Mouse (Mus musculus) midbrain, embryonic 15.5 days (tissue): ENCODE data around the gene 1600014C10Rik. TPM values are rescaled to one million over a fixed set of nuclear protein-coding genes. Genes with fewer than 3 reads are reported as not detected.

ENCODE experiments used
- ATAC-seq: fragments of 200-750 bp; cut with Nextera tagmentation; replicated peaks from 2 replicates; pipeline ENCODE4 v1.8.0; 2017; ENCODE audit warnings: moderate TSS enrichment
- H3K27ac ChIP-seq: fragments of 300-500 bp; sonication (generic); 2 replicates; pipeline ENCODE4 v1.5.1; 2015; ENCODE audit warnings: mild to moderate bottlenecking, inconsistent platforms
- H3K27me3 ChIP-seq: fragments of 300-500 bp; sonication (generic); replicated peaks from 2 replicates; pipeline ENCODE4 v1.6.1; 2015; ENCODE audit warnings: inconsistent platforms
- H3K36me3 ChIP-seq: fragments of 300-500 bp; sonication (generic); replicated peaks from 2 replicates; pipeline ENCODE4 v1.6.1; 2015; ENCODE audit warnings: inconsistent platforms
- H3K4me1 ChIP-seq: fragments of 300-500 bp; sonication (generic); 2 replicates; pipeline ENCODE4 v1.6.1; 2015; ENCODE audit warnings: inconsistent platforms
- H3K4me2 ChIP-seq: fragments of 300-500 bp; sonication (generic); 2 replicates; pipeline ENCODE4 v1.6.1; 2015; ENCODE audit warnings: inconsistent platforms, mild to moderate bottlenecking, moderate library complexity
- H3K4me3 ChIP-seq: fragments of 300-500 bp; sonication (generic); 2 replicates; pipeline ENCODE4 v1.5.1; 2015; ENCODE audit warnings: mild to moderate bottlenecking, inconsistent platforms
- H3K9ac ChIP-seq: fragments of 300-500 bp; sonication (generic); 2 replicates; pipeline ENCODE4 v1.6.1; 2015; ENCODE audit warnings: mild to moderate bottlenecking, inconsistent platforms
- H3K9me3 ChIP-seq: fragments of 300-500 bp; sonication (generic); 2 replicates; pipeline ENCODE4 v1.6.1; 2016; ENCODE audit warnings: inconsistent platforms
- WGBS: fragments of 180-500 bp; shearing (Covaris S2); methylation state at CpG from one replicate; pipeline ENCODE4 v1.1.7; 2015; ENCODE audit warnings: mixed read lengths; 5-methylcytosine and 5-hydroxymethylcytosine counted together
- polyA plus RNA-seq: library from polyadenylated mRNA; unstranded; fragments of >200 nt; fragmentation: Nextera tagmentation; extraction: Ambion mirVana; gene quantifications from 2 replicates; pipeline ENCODE4 v1.2.1, GENCODE M21; 2015

1600014C10Rik gene
- polyA plus RNA-seq, 1 experiment from 2014 or later: 31.9 TPM

DNA sequence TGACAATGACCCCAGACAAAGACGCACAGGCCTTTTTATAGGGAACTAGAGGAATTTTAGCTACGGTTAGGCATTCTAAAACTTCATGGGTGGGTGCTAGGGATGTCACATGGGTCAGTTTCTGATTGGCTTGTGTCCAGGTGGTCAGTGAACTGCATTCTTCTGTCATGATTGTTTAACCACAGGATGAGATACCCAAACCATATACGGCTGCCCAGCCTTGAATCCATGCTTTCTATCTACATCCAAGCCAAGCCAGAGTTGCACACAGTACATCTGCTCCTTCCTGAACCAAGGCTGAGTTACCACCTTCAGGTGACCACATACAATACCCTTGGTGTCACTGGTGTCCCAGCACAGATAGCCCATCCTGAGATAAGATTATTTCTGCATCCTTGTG is 23.5 kb downstream of the 1600014C10Rik start:
- Histone ChIP-seq H3K36me3 (no peaks in the 10 kb centered on the region), H3K4me2 (no peak overlapping the region), H3K4me1 (no peaks in the 10 kb centered on the region), H3K9ac (no peak overlapping the region), H3K4me3 (no peak overlapping the region), H3K9me3 (no peaks in the 10 kb centered on the region), H3K27ac (no peak overlapping the region), H3K27me3 (no peaks in the 10 kb centered on the region)
- ATAC-seq: no peak
- WGBS: 84% methylated on average over 3 of the region's 3 CpGs

DNA sequence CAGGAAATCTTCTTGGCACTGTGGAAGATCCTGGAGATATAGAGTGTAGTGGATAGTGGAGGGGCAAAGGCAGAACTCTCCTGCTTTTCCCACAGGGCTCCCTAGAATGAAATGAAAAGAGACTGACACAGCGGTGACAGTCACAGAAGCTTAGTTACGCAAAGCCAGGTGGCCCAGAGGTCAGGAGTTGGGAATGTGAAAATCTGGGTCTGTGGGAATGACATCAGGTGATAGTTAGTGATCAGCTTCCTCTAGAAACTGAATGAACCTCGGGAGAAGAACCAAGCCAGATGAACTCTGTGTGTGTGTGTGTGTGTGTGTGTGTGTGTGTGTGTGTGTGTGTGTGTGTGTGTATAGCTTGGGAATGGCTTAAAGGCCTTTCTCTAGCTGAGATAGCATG is 26.0 kb downstream of the 1600014C10Rik start:
- H3K27me3 ChIP-seq: no peaks in the 10 kb centered on the region
- 79% methylated on average over 3 of the region's 3 CpGs for WGBS
- no peak overlapping the region for H3K27ac ChIP-seq
- no peaks in the 10 kb centered on the region for H3K36me3 ChIP-seq
- H3K4me1 ChIP-seq: no peaks in the 10 kb centered on the region
- no peak overlapping the region for H3K4me2 ChIP-seq
- no peak overlapping the region for H3K4me3 ChIP-seq
- no peak overlapping the region for H3K9ac ChIP-seq
- no peaks in the 10 kb centered on the region for H3K9me3 ChIP-seq
- ATAC-seq: no peak

DNA sequence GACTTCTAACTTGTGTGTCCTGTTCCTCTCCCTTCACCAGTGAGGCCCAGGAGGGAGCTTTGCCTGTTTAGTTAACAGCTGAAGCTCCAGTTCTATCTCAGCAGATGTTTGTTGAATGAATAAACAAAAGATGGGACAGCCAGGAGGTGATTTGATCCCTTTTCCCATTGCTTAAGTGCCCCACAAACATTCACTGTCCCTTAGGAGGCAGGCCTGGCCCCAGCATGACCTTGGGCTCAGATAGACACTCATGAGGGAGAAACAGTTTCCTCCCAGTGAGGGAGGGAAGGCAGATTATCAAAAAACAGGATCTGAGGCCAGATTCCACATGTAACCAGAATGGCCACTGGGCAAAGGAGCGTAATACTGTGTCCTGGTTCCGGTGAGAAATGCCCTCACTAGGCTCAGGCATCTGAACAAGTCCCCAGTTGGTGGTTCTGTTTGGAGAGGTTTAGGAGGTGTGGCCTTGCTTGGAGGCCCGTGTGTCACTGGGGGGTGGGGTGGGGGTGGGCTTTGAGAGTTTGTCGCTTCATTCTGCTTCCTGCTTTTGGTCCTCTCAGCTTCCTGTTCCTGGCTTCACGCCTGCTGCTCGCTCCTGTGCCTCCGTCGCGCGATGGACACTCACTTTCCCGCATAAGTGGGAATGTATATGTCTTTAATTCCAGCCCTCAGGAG is 26.6 kb downstream of the 1600014C10Rik start:
- no peaks in the 10 kb centered on the region for H3K27me3 ChIP-seq
- no peaks in the 10 kb centered on the region for H3K36me3 ChIP-seq
- H3K27ac ChIP-seq: no peak overlapping the region
- no peak overlapping the region for H3K4me3 ChIP-seq
- no peak for ATAC-seq
- no peak overlapping the region for H3K9ac ChIP-seq
- 74% methylated on average over 11 of the region's 11 CpGs for WGBS
- no peaks in the 10 kb centered on the region for H3K9me3 ChIP-seq
- H3K4me1 ChIP-seq: no peaks in the 10 kb centered on the region
- no peak overlapping the region for H3K4me2 ChIP-seq

DNA sequence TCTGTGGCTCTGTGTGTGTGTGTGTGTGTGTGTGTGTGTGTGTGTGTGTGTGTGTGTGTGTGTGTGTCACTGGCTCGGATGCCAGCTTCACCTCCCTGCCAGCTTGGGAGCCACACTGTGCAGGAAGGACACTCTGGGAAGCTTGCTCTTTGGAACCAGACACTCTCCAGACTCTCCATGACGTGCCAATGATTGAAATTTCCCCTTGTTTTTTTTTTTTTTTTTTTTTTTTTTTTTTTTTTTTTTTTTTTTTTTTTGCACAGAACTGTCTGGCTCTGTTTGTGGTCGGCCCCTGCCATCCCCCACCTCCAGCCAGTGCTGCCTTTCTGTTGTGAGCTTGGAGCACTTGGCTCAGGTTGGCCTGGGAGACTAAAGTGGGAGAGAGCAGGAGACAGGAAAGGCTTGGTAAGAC is 29.6 kb downstream of the 1600014C10Rik start:
- WGBS: 55% methylated on average over 3 of the region's 3 CpGs
- no peaks in the 10 kb centered on the region for H3K27me3 ChIP-seq
- no peak overlapping the region for H3K4me2 ChIP-seq
- H3K27ac ChIP-seq: no peak overlapping the region
- no peak for ATAC-seq
- H3K36me3 ChIP-seq: no peaks in the 10 kb centered on the region
- no peak overlapping the region for H3K4me3 ChIP-seq
- no peaks in the 10 kb centered on the region for H3K9me3 ChIP-seq
- H3K4me1 ChIP-seq: no peaks in the 10 kb centered on the region
- no peak overlapping the region for H3K9ac ChIP-seq

DNA sequence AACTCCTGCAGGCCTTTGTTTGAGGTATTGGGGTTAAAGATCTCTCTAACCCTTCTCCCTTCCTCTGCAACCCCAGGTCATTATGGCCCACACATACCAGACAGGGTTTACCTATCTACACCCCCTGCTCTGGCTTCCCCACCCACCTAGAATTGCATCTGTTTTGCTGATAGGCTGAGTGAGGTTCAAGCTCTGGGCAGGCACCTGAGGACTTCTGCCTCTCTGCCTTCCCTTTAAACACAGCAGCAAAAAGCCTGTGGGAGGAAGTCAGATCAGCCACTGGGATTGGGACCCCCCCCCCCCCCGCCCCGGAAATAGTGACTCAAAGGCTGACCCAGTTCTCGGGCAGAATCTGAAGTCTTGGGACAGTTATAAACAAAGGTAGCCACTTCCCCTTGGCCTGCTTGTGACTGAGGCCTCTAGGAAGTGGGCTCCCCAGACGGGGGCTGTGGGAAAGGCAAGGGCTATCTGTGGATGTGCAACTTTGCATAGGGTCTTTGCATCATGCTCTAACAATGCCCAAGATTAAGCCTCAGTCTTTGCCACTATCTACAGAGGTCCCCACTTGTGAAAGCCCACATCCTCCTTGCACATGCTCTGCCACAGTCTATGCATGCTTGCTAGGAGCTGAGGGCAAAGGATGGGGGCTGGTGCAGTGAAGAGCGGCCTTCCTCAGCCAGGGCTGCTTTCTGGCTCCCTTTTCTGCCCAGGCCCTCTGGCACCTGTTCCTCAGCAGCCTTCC is 31.6 kb downstream of the 1600014C10Rik start:
- ATAC-seq: no peak
- WGBS: 66% methylated on average over 5 of the region's 5 CpGs
- no peaks in the 10 kb centered on the region for H3K36me3 ChIP-seq
- H3K27ac ChIP-seq: no peak overlapping the region
- H3K4me1 ChIP-seq: no peaks in the 10 kb centered on the region
- no peaks in the 10 kb centered on the region for H3K9me3 ChIP-seq
- H3K9ac ChIP-seq: no peak overlapping the region
- no peaks in the 10 kb centered on the region for H3K27me3 ChIP-seq
- H3K4me3 ChIP-seq: no peak overlapping the region
- no peak overlapping the region for H3K4me2 ChIP-seq

DNA sequence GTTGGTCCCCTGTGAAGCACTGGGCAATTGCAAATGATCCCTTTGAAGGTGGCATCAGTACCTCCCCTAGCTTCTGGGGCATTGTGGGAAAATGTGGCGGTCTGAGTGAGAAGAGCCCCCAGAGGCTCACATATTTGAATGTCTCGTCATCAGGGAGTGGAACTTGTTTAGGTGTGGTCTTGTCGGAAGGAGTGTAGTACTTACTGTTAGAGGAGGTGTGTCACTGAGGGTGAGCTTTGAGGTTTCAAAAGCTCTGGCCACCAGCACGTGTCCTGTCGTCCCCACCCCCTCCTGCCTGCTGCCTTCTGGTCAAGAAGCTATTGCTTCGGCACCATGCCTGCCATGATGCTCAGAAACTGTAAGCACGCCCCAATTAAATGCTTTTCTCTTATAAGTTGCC is 32.3 kb downstream of the 1600014C10Rik start:
- no peak for ATAC-seq
- Histone ChIP-seq H3K9me3 (no peaks in the 10 kb centered on the region), H3K4me3 (no peak overlapping the region), H3K9ac (no peak overlapping the region), H3K27ac (no peak overlapping the region), H3K4me2 (no peak overlapping the region), H3K4me1 (no peaks in the 10 kb centered on the region), H3K27me3 (no peaks in the 10 kb centered on the region), H3K36me3 (no peaks in the 10 kb centered on the region)
- WGBS: 79% methylated on average over 7 of the region's 7 CpGs

DNA sequence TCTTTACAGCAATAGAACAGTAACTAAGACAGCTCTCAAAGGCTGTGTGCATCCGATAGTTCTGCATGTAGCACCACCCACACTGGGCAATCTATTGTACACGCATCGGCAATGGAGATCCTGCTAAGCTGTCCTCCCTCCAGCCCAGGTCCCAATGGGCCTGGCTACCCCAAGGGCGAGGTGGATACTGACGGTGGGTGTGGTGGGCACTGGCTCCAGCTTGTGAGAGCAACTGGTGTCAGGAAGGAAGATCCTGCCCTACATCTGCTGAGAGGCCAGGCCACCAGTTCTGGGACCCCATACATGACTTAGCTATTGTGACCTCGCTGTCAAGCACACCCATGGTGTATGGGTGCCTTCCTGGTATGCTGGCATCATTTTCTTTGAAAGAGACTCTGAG is 32.7 kb downstream of the 1600014C10Rik start:
- H3K4me2 ChIP-seq: no peak overlapping the region
- no peak overlapping the region for H3K4me3 ChIP-seq
- H3K27ac ChIP-seq: no peak overlapping the region
- H3K36me3 ChIP-seq: no peaks in the 10 kb centered on the region
- 87% methylated on average over 6 of the region's 6 CpGs for WGBS
- H3K4me1 ChIP-seq: no peaks in the 10 kb centered on the region
- ATAC-seq: no peak
- H3K9me3 ChIP-seq: no peaks in the 10 kb centered on the region
- no peaks in the 10 kb centered on the region for H3K27me3 ChIP-seq
- H3K9ac ChIP-seq: no peak overlapping the region

DNA sequence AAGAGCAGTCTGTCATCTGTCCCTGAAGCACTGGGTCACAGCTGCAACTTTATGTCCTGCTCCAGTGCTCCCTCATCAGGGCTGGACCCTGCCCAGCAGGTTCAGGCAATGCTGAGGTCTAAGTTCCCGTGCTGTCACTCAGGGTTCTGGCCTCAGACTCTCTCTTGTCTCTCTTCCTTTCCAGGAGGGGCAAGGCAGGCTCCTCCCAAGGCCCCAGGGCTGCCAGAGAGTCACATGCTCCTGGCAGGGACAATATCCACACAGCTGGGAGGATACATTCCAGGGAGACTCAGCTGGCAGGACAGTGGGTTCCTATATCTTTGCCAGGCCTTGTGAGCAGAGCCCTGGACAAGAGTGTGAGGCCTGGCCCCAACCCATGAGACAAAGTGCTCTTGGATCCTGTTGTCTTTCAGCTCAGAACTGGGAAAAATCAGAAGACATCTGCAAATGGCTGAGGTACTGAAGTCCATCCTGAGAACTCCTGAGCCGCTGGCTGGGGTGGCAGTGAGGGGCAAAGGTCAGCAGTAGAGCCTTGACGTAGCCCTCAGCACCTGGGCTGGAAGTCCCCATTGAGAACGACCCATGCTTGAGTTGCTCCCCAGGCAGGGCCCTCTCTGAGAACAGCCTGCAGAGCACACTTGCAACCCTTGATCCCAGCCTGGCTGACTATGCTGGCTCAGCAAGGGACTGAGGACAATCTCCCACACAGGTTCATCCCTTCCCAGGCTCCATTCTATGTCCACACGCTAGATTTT is 34.6 kb downstream of the 1600014C10Rik start:
- H3K4me1 ChIP-seq: no peaks in the 10 kb centered on the region
- ATAC-seq: no peak
- 64% methylated on average over 5 of the region's 5 CpGs for WGBS
- H3K27ac ChIP-seq: no peak overlapping the region
- H3K9me3 ChIP-seq: no peaks in the 10 kb centered on the region
- no peaks in the 10 kb centered on the region for H3K36me3 ChIP-seq
- H3K4me2 ChIP-seq: no peak overlapping the region
- H3K4me3 ChIP-seq: no peak overlapping the region
- no peak overlapping the region for H3K9ac ChIP-seq
- no peaks in the 10 kb centered on the region for H3K27me3 ChIP-seq

DNA sequence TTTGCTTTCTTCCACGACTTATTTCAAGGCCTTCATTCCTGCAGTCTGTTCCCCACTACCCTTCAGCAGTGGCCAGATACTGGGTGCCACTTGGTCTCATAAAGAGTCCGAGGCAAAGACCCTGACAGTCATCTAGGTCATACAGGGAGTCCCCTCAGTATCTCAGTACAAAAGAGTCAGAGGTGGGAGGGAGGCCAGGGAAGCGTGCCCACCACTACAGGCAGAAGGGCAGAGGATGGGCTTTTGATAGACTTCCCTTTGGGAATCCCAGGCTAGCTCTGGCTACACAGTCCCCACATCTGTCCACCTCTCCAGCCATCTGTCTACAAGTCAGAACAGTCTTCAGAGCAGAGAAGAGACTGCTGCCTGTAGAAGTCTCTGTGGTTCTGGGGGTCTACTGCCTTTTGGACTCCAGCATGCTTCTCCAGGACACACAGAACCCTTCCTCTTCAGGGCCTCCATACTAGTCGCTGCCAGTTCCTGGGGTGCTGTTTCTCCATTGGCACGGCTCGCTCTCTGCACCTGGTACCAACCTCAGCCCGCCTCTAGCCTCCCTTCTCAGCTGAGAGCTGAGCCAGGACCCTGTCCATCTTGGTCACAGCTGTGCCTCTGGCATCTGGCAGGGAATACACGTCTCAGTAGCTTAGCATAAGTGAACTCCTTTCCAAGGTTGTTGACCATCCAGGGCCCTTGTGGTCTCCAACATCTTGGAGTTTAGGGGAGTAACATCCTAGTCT is 35.8 kb downstream of the 1600014C10Rik start:
- no peak for ATAC-seq
- Histone ChIP-seq H3K27ac (no peak overlapping the region), H3K4me1 (no peaks in the 10 kb centered on the region), H3K36me3 (no peaks in the 10 kb centered on the region), H3K4me3 (no peak overlapping the region), H3K4me2 (no peak overlapping the region), H3K9ac (no peak overlapping the region), H3K9me3 (no peaks in the 10 kb centered on the region), H3K27me3 (no peaks in the 10 kb centered on the region)
- WGBS: 78% methylated on average over 8 of the region's 8 CpGs

DNA sequence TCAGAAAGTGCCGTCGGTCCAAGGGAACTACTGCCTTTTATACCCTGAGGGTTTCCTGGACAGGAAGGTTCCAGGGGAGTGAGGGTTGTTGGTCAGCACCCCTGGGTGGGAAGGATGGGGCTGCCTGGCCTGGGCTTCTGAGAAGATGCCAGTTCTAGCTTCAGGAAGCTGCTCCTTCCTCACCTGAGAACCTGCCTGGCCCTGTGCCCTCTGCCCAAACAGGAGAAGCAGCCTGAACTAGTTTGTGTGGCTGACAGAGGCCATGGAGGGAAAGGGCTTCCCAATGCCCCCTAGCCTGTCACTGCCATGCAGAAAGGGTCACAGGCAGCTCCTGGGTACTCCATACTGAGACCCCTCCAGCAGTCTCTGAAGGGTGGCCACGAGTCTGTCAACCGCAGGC is 36.5 kb downstream of the 1600014C10Rik start:
- 87% methylated on average over 4 of the region's 4 CpGs for WGBS
- no peak overlapping the region for H3K27ac ChIP-seq
- H3K4me3 ChIP-seq: no peak overlapping the region

DNA sequence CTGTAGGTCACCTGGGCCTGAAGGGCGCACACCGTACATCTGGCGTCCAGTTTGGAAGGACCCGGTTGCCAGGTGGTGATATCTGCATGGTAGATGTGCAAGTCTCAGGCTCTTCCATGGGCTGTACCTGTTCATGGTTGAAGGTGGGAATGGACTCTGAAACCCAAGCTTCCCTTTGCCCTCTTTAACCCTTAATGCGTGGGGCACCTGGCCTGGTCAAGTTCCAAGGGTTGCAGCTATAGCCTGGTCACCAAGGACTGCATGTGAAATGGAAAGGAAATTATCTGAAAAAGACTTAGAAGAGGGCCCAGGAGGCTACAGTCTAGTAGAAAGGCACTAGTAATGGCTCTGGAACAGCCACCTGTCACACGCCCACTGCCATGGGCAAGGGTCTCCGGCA is 37.8 kb downstream of the 1600014C10Rik start:
- Histone ChIP-seq H3K4me3 (no peak overlapping the region), H3K9ac (no peak overlapping the region), H3K27ac (no peak overlapping the region), H3K4me2 (no peak overlapping the region), H3K9me3 (no peaks in the 10 kb centered on the region), H3K4me1 (no peaks in the 10 kb centered on the region), H3K36me3 (no peaks in the 10 kb centered on the region), H3K27me3 (0 out of 2 replicates have a peak, but pooled peaks cover under 1% of the 10 kb centered on the region)
- ATAC-seq: no peak
- WGBS: 96% methylated on average over 7 of the region's 7 CpGs

More for the DNA sequence above, 36.5 kb downstream of the 1600014C10Rik start:
- Histone ChIP-seq H3K4me2 (no peak overlapping the region), H3K4me1 (no peaks in the 10 kb centered on the region), H3K9me3 (no peaks in the 10 kb centered on the region), H3K27me3 (no peaks in the 10 kb centered on the region), H3K9ac (no peak overlapping the region), H3K36me3 (no peaks in the 10 kb centered on the region)
- ATAC-seq: no peak
